Mouse (Mus musculus): ENCODE data around the gene Cfap65.

Cfap65 gene

DNA sequence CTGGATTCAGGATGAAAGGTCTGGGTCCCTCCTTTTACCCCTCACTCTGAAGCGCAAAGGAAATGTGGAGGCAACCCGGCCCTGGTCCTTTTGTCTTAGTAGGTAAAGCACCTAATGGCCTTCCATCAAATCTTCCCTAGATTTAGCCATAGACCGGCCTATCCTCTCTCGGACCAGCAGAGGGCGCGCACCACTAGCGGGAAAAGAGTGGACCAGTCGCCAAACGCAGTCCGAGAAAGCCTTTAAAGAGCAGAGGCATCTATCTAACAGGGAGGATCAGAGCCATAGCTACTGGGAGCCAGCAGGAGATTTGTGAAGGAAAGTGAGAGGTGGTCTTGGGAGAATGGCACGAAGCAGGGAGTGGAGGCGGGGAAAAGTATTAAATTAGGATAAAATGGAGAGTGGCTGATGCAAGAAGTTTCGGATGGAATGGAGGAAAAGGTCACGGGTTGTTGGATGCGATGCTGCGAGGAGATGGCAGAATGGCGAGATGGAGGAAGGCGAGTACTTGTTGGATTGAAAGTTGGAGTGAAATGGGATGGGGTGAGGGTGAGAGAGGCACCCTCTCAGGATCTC lies 54.5 kb downstream of the Cfap65 start:
- DNase-seq, result peak; percentile 83 to 84

DNA sequence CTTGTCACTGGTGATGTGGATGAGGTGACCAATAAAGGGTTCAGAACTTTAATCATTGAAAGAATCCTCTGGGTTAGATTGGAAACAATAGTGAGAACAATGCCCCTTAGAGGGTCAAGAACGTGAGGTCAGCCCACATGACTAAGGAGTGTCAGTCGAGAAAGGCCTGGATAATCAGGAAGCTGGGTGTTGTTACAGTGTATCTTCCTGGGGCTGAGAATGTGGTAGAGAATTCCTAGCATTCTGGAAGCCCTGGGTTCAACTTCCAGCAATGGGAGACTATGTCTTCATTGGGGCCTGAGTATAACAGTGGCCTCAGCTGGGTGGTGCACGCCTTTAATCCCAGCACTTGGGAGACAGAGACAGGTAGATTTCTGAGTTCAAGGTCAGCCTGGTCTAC lies 58.2 kb downstream of the Cfap65 start:
- DNase-seq, result no peak

DNA sequence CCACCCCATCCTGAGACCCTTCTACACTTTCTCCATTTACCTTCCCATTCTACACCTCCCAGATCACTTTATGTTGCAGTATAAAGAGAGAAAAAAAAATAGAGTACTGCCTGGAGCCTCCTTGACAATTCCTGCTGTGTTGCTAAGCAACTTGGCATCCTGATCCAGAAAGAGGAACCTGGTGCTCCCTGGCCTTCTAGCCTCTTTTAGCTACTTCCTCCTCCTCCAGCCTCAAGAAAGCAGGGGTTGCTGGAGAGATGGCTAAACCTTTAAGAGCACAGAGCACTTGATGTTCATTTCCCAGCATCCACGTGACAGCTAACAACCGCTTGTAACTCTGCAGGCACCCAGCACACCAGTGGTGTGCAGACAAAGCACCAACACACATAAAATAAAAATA lies 63.2 kb downstream of the Cfap65 start:
- no peak for DNase-seq

DNA sequence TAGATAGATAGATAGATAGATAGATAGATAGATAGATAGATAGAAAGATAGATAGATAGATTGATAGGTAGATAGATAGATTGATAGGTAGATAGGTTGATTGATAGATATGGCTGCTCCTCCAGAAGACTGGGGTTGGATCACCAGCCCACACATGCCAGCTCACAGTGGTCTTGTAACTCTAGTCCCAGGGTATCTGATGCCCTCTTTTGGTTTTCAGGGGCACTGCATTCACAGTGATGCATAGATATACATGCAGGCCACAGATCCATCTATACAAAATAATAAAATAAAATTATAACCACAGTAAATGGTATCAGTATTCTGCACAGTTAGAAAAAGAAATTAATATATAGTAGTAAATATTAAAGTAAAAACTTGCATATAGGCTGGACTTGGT lies 73.6 kb downstream of the Cfap65 start:
- no peak for DNase-seq

DNA sequence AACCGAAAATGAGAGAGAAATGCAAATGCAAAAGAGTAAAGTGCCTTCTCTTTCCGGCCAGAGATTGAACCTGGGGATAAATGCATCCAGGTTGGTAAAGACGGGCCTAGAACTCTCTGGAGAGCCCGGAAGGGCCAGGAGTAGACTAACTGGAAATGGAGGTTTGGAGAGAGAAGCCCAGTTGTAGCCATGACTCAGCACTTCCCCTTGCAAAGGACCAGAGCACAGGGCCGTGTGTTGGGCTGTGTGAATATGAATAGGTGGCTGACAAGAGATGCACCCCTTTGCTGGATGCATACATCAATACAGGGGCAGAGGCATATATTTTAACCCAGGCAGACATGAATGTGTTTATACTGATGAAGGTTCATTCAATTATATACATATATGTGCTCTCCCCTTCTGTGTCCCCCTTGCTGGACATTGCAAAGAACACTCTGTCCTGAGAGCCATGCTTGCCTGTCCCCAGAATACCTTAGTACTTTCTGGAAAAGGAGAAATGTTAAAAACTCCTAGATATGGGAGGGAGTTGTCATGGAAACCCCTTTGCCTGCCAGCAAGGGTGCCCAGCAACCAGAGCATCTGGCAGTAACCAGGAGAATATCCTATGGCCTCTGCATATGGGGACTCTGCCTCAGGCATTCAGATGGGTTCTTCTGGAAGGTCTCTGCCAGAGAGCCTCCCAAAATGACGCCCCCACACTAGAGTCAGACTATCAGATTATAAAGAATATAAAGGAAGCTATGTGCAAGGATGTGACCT lies 76.0 kb downstream of the Cfap65 start:
- no peak for DNase-seq

DNA sequence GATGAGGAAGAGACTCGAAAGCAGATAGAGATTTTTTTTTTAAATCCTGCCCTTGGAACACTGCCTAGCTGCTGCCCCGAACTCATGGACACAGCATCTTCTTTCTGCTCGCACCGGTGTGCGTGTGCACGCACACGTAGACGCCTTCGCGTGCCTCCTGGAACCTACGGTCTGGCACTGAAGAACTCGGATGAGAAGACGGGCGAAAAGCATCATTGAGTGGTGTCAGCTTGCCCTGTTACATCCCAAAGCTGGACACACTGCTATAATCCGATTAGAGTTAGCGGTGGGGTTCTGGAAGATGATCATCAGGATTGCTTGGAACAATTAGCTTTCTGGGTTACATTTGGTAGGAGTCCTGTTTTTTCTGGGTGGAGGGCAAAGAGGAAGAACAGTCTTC lies 76.6 kb downstream of the Cfap65 start:
- no peak for DNase-seq

DNA sequence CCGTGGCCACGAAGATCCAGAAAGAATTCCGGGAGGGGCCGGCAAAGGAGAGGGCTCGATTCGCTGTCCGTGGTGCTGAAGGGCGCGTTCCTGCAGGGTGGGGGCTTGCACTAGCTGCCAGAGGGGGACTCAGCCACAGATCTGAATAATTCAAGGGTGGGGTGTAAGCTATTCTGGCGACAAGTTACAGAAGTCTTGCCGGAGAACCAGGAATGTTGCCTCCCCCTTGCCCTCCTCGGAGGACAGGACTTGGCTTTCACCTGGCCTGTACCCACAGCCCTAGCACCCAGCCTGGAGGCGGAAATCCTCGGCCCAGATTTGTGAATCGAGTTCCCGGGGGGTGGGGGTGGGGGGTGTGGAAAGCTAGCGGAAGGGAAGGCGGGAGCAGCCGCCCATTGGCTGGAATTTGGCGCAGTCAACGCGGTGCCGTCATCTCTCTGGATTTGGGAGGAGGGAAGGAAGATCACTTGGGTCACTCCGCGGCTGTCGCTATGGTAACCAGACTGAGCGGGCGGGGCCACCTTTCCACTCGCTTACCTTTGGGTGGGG lies 77.2 kb downstream of the Cfap65 start:
- peak; percentile 80 to 83 for DNase-seq

DNA sequence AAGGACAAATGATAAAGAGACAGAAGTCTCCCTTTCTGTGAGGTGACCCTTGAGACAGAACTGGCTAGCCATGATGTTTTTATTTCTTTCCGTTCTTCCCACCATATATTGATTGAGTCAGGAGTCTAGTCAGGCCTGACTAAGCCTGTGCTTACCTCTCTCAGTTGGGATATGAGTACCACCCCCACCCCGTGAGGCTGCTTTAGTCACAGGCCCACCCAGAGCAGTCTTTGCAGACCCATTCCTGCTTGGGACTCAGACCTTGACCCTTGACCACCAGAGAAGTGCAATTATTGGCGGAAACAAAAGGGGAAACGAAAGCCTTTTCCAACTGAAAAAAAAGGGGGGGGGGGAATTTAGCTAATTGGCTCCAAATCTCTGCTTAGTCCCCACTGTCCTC lies 77.7 kb downstream of the Cfap65 start:
- no peak for DNase-seq

DNA sequence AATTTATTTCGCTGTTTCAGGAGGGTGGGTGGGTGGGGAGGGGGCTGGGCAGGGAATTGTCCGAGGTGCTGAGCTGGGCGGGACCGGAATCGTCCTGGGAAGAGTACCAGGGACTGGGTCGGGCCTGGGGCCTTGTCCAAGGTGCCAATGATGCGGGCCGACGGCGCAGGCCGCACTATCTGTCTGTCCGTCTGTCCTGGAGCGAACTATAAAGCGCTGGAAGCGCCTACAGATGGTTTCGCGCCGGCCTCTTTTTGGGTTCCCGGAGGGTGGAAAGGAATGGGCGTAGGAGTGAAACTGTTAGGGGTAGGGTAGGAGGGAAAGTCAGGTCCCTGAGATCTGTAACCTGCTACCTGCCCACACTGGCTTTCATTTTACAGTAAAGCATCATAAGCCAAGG lies 78.2 kb downstream of the Cfap65 start:
- peak; percentile 16 to 18 for DNase-seq

DNA sequence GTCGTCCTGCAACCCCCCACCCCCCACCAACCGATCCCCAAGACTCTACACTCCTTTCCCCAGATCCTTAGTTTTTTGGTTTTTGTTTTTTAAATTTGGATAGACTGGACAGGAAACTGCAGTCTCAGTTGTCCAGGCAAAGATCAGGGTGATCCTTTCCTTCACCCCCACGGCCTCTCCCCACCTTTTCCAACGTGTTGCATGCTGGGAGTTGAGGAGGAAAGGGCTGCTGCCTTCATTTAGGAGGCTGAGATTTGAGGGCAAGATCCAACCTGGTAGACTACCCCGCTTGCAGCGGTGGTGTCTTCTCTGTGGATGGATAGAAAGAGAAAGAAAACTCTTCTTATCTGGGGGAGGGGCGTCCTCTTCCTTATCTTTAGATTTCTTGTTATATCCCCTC lies 78.6 kb downstream of the Cfap65 start:
- DNase-seq, result no peak

DNA sequence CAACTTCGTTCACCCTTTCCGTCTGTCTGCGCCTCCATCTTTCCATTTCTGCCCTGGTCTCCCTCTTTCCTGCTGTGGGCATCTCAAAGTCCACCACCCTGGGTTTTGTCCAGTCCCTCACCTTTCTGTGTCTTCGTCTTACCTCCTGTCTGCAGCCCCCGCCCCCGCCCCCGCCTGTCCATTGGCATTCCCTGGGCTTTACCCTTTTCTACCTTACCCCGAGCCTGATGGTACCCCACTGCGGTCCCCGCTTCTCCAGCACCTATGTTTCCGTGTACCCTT lies 79.0 kb downstream of the Cfap65 start:
- no peak for DNase-seq

DNA sequence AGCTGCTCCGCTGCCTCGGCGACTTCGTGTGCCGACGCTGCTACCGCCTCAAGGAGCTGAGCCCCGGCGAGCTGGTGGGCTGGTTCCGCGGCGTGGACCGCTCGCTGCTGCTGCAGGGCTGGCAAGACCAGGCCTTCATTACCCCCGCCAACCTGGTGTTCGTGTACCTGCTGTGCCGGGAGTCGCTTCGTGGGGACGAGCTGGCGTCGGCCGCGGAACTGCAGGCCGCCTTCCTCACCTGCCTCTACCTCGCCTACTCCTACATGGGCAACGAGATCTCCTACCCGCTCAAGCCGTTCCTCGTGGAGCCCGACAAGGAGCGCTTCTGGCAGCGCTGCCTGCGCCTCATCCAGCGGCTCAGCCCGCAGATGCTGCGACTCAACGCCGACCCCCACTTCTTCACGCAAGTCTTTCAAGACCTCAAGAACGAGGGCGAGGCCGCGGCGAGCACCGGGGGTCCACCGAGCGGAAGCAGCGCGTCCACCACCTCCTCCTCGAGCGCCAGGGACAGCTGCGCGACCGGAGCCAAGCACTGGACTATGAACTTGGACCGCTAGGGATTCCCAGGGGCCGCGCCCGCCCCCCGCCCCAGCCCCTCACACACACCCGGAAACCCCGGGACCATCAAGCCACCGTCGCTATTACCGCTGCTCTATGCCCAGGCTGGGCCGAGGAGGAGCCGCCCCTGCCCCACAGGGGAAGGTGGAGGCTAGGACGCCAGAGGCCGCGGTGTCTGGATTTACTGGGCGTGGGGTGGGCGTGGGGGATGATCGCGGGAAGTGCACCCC lies 79.6 kb downstream of the Cfap65 start:
- DNase-seq, result peak; percentile 12 to 28

DNA sequence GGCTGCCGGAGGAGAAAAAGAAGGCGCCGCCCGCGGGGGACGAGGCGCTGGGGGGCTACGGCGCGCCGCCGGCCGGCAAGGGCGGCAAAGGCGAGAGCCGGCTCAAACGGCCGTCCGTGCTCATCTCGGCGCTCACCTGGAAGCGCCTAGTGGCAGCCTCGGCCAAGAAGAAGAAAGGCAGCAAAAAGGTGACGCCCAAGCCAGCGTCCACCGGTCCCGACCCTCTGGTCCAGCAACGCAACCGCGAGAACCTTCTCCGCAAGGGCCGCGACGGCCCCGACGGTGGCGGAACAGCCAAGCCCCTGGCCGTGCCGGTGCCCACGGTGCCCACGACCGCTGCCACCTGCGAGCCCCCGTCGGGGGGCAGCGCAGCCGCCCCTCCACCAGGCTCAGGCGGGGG lies 80.2 kb downstream of the Cfap65 start:
- peak in 1 of 2 experiments; percentile 50 for DNase-seq

DNA sequence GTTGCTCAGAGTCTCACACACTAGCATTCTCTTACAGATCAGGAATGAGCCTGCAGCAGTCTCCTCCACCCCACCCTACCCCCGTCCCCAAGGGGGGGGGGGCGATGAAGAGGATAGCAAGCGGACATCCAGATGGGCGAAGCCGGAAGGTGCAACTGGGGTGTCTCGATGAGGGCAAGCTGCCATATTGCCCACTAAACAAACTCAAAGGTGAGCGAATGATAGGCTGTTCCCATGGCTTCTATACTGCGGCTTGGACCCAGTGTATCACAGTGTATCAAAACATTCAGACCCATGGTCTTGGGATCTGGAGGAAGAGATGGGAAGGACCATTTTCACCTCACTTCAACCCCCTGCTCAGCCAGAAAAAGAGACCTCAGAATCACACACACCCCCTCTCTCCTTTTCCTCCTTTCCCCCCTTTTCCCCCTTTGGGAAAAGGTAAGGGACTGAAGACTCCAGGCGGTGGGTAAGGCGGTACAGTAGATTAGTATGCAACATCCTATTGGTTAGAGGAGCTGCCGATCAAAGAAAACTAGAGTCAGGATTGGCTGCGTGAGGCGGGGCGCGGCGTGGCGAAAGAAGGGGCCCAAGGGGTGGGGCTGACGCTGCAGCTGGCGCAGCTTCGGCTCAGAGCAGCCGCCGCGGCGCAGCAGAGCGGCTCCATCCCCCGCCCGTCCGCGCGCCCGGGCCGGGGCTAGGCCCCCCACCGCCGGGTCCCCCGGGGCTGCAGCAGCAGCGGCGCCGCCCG lies 80.9 kb downstream of the Cfap65 start, which contains the start of gene Cdk5r2:
Gene Cdk5r2, plus strand, starts transcription at position 629 of the 751 bp plus-strand sequence.
- peak; percentile 86 to 92 for DNase-seq
